Mouse (Mus musculus) heart, adult 2 months (tissue): ENCODE measurements around the gene Rps6ka5.
A peak's percentile ranks its signal among the peaks of the same experiment; 100 is the strongest.

Experiments used
- CTCF ChIP-seq: fragments of 200-600 bp; IDR thresholded peaks from 2 replicates; pipeline ENCODE4 v1.8.1; 2022; ENCODE audit warnings: antibody characterized with exemption, mild to moderate bottlenecking, moderate library complexity
- EP300 ChIP-seq: fragments of 200-500 bp; IDR thresholded peaks from 2 replicates; pipeline ENCODE4 v1.6.1; 2011; ENCODE audit warnings: low read depth, low read length, control low read depth; ENCODE audit not compliant: insufficient read depth
- POLR2A ChIP-seq: fragments of 200-500 bp; IDR thresholded peaks from 2 replicates; pipeline ENCODE4 v1.6.1; 2011; ENCODE audit warnings: mild to moderate bottlenecking, low read depth, low read length, control low read depth; ENCODE audit not compliant: insufficient read depth

DNA sequence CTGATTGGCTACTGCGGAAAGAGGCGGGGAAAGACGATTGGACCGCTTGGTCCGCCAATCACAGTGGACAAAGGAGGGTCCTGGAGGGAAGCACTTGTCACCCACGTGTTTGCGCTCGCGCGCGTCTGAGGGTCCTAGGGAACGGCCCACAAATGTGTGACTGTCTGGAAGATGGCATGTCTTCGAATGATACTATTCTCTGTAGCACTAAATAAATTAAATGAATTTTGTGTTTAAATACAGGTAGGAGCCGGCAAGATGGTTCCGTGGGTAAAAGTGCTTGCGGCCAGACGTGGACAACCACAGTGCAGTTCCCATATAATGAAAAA lies 1.4 kb downstream of the Rps6ka5 start:
- TF ChIP-seq CTCF (no peak), POLR2A (0 out of 2 replicates have a peak, but pooled peaks have one; percentile 34), EP300 (no peak; the same call in 1 of the 2 replicates)
